Mouse (Mus musculus) adrenal gland, postnatal 4 days (tissue): ENCODE measurements around the gene Hist2h2ab. TPM values are rescaled to one million over a fixed set of nuclear protein-coding genes. Genes with fewer than 3 reads are reported as not detected.
A peak's percentile ranks its signal among the peaks of the same experiment; 100 is the strongest.
"Not testable (repeated sequence)": the region's sequence is repeated elsewhere in the genome, so short reads cannot be mapped to it uniquely, and the experiment has no call there.

Source experiments
- DNase-seq, 2 experiments: peaks; one replicate each; pipeline ENCODE4 v3.0.0; 2021 to 2022; ENCODE audit warnings: low spot score in 2 of 2, mixed read lengths in 2 of 2
- long read RNA-seq, 2 experiments: library from polyadenylated mRNA; stranded (forward); transcript quantifications; one replicate each; pipeline ENCODE4 v2.0.0; 2021
- total RNA-seq, 2 experiments: library from RNA; stranded (reverse); gene quantifications; 2 replicates each; pipeline ENCODE4 v1.2.3; 2021

The Hist2h2ab gene
- 10 to 100 TPM; 27.8 to 28.5 TPM for total RNA-seq
- long read RNA-seq, experiment 1 = 0 reads
- long read RNA-seq, experiment 2 = 0 reads

GRCm38 (mm10) chr3:96219661-96220130, at the start of gene Hist2h2ab, which contains the start of gene Bola1:
Gene Hist2h2ab (plus strand): TSS chr3:96219865.
Gene Bola1 (minus strand): TSS chr3:96219709.
- DNase-seq = peak; percentile 48 to 54

- no peak for DNase-seq
These were observed 49.4 kb upstream of the Hist2h2ab start for GRCm38 (mm10) chr3:96170276-96170675.

GRCm38 (mm10) chr3:96170976-96171545, 48.6 kb upstream of the Hist2h2ab start:
- no peak for DNase-seq

- no peak for DNase-seq
These were observed 48.0 kb upstream of the Hist2h2ab start for GRCm38 (mm10) chr3:96171583-96172196.

GRCm38 (mm10) chr3:96172197-96173178, 47.2 kb upstream of the Hist2h2ab start, which contains the start of gene Sf3b4:
Gene Sf3b4 (plus strand): TSS chr3:96172332.
- DNase-seq = peak; percentile 66 to 76

- no peak for DNase-seq
These were observed 46.5 kb upstream of the Hist2h2ab start for GRCm38 (mm10) chr3:96173185-96173584.

- DNase-seq = not testable (repeated sequence)
These were observed 45.6 kb upstream of the Hist2h2ab start for GRCm38 (mm10) chr3:96174042-96174441.

- DNase-seq = no peak
These were observed 44.4 kb upstream of the Hist2h2ab start for GRCm38 (mm10) chr3:96175251-96175650.

GRCm38 (mm10) chr3:96178427-96178826, 41.2 kb upstream of the Hist2h2ab start:
- DNase-seq = no peak

GRCm38 (mm10) chr3:96178902-96179301, 40.8 kb upstream of the Hist2h2ab start:
- no peak for DNase-seq

- DNase-seq = no peak
These were observed 40.1 kb upstream of the Hist2h2ab start for GRCm38 (mm10) chr3:96179531-96179930.

GRCm38 (mm10) chr3:96180727-96181477, 38.8 kb upstream of the Hist2h2ab start, which contains the start of gene Sv2a:
Gene Sv2a (plus strand): TSS chr3:96181151.
- no peak for DNase-seq

GRCm38 (mm10) chr3:96181510-96182381, 37.9 kb upstream of the Hist2h2ab start:
- DNase-seq = no peak

GRCm38 (mm10) chr3:96182382-96182776, 37.3 kb upstream of the Hist2h2ab start:
- DNase-seq = no peak

- DNase-seq = no peak
These were observed 26.7 kb upstream of the Hist2h2ab start for GRCm38 (mm10) chr3:96192977-96193376.

- no peak for DNase-seq
These were observed 24.7 kb upstream of the Hist2h2ab start for GRCm38 (mm10) chr3:96194966-96195365.

- DNase-seq = no peak
These were observed 23.9 kb upstream of the Hist2h2ab start for GRCm38 (mm10) chr3:96195616-96196313.

GRCm38 (mm10) chr3:96196437-96197128, 23.1 kb upstream of the Hist2h2ab start:
- DNase-seq = no peak
